9 mouse cellular contexts compared by ENCODE assay signal in the genomic region with DNA sequence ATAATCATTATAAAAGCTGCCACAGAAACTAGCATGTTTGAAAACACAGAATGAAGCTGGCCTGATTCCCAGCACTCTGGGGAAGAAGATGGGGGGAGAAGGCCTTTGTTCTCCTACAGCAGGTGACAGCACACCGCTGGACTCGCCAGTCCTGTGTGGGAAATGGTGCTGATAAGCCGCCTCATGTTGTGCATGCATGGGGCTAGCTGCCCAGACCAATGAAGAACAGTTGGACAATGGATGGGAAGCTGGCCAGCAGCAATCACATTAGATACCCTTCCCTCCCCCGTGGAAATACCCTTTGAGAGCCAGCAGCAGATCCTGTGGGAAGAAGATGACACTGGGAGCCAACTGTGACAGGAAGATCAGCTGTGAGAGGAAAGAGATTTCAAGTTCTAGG.
DNase-seq lines count a peak whose midpoint lies in the region; ATAC-seq and TF ChIP-seq lines count a peak whose summit lies in the region.
"Had no signal": no experiment of that assay in that cellular context is flagged by ENCODE, and none has a peak within 500 bp of the region (broad histone marks: within the 10 kb centered on the region; RNA-seq: fewer than 3 reads in every experiment).

No protein-coding gene starts in this region.

- H3K4me1 ChIP-seq in hindbrain, embryonic 10.5 days (replicated peaks), result peaks cover 47% of the 10 kb centered on the region
- peaks cover 25% of the 10 kb centered on the region for H3K4me1 ChIP-seq in hindbrain, embryonic 14.5 days (replicated peaks; ENCODE audit: control insufficient read depth, insufficient read depth, low read length)
- peaks cover 8% of the 10 kb centered on the region for H3K4me1 ChIP-seq in heart, adult 2 months (ENCODE audit: control insufficient read depth, insufficient read depth, low read length)

- WGBS in hindbrain, embryonic 10.5 days, result 63% methylated on average over 4 of the region's 4 CpGs
- WGBS in hindbrain, embryonic 14.5 days, result 33% methylated on average over 4 of the region's 4 CpGs
- 4% methylated on average over 4 of the region's 4 CpGs for WGBS in heart, adult 2 months

- H3K9me3 ChIP-seq in hindbrain, embryonic 10.5 days, result no peaks in the 10 kb centered on the region
- no peaks in the 10 kb centered on the region for H3K9me3 ChIP-seq in hindbrain, embryonic 14.5 days (ENCODE audit: control insufficient read depth, low read length)

- H3K9ac ChIP-seq in hindbrain, embryonic 14.5 days, result no peak overlapping the region
- no peak overlapping the region for H3K9ac ChIP-seq in heart, adult 2 months (ENCODE audit: low read depth, low read length)

- intact Hi-C loops in heart, adult 2 months (cut with DNase I), result loop anchor here (10.0 kb wide), 2 partner anchors 377 to 427 kb away; a partner anchor contains a TSS

- no peak for TF ChIP-seq EP300 in heart, adult 2 months (IDR thresholded peaks at IDR 0.05; ENCODE audit: insufficient read depth, low read depth, low read length)

- no peak for ATAC-seq in hindbrain, embryonic 14.5 days (ENCODE audit: low FRiP score)

- H3K79me2 ChIP-seq in heart, adult 2 months (replicated peaks; ENCODE audit: control insufficient read depth, insufficient read depth, low read length), result no peaks in the 10 kb centered on the region

- no peaks in the 10 kb centered on the region; the same call in 1 of the 2 replicates for H3K27me3 ChIP-seq in hindbrain, embryonic 10.5 days (ENCODE audit: insufficient read depth, poor library complexity, severe bottlenecking)
- H3K27me3 ChIP-seq in hindbrain, embryonic 14.5 days (ENCODE audit: control insufficient read depth, insufficient read depth, low read length), result no peaks in the 10 kb centered on the region
- no peaks in the 10 kb centered on the region for H3K27me3 ChIP-seq in heart, adult 2 months (ENCODE audit: control insufficient read depth, insufficient read depth, low read length)

- peak overlapping the region; percentile 67 for H3K27ac ChIP-seq in hindbrain, embryonic 10.5 days
- H3K27ac ChIP-seq in hindbrain, embryonic 14.5 days, result no peak overlapping the region
- no peak overlapping the region for H3K27ac ChIP-seq in heart, adult 2 months

- no peak overlapping the region for H3K4me3 ChIP-seq in hindbrain, embryonic 10.5 days
- no peak overlapping the region for H3K4me3 ChIP-seq in hindbrain, embryonic 14.5 days (replicated peaks; ENCODE audit: low read length)
- no peak overlapping the region for H3K4me3 ChIP-seq in heart, adult 2 months

- no peak for TF ChIP-seq POLR2A in heart, adult 2 months (IDR thresholded peaks at IDR 0.05; ENCODE audit: insufficient read depth, low read depth, low read length)

- no peak for TF ChIP-seq CTCF in heart, adult 2 months (IDR thresholded peaks at IDR 0.05)

- DNase-seq in hindbrain, embryonic 10.5 days (ENCODE audit: low spot score), result no peak
- DNase-seq in hindbrain, embryonic 14.5 days (ENCODE audit: low spot score), result no peak
- DNase-seq in Muller cell, postnatal 12 days (ENCODE audit: inconsistent ontology term), result peak; percentile 28
- peak; percentile 40 to 59 for DNase-seq in heart, adult 2 months
- peak; percentile 51 to 73 for DNase-seq in kidney, postnatal 25 days
- no peak for DNase-seq in cerebellum, adult 11 months
- no peak for DNase-seq in cerebellum, postnatal 25 days
- DNase-seq in adipocyte (ENCODE audit: low spot score), result no peak
- DNase-seq: gastrocnemius, postnatal 36 days had no signal

- no peaks in the 10 kb centered on the region for H3K36me3 ChIP-seq in hindbrain, embryonic 10.5 days
- H3K36me3 ChIP-seq in hindbrain, embryonic 14.5 days (replicated peaks; ENCODE audit: control insufficient read depth, insufficient read depth), result no peaks in the 10 kb centered on the region
- H3K36me3 ChIP-seq in heart, adult 2 months (ENCODE audit: control insufficient read depth, insufficient read depth, low read length), result peaks cover 3% of the 10 kb centered on the region; the same call in 1 of the 2 replicates

- no peak overlapping the region for H3K4me2 ChIP-seq in hindbrain, embryonic 14.5 days (replicated peaks)

Comparison
In these comparisons a context has a peak if more than half of its experiments do, and no peak if none do; other contexts are left out.
1. DNase-seq: peak in Muller cell, postnatal 12 days (single experiment), heart, adult 2 months (2 of 2) and kidney, postnatal 25 days (2 of 2); none in hindbrain, embryonic 10.5 days (single experiment), hindbrain, embryonic 14.5 days (single experiment), cerebellum, adult 11 months (single experiment), cerebellum, postnatal 25 days (0 of 2) and adipocyte (single experiment).